Mouse (Mus musculus): ENCODE measurements around the gene Mocs3. TPM values are rescaled to one million over a fixed set of nuclear protein-coding genes. Genes with fewer than 3 reads are reported as not detected.

The Mocs3 gene
- polyA plus RNA-seq, 1 experiment from 2014 or later: 7.0 TPM

DNA sequence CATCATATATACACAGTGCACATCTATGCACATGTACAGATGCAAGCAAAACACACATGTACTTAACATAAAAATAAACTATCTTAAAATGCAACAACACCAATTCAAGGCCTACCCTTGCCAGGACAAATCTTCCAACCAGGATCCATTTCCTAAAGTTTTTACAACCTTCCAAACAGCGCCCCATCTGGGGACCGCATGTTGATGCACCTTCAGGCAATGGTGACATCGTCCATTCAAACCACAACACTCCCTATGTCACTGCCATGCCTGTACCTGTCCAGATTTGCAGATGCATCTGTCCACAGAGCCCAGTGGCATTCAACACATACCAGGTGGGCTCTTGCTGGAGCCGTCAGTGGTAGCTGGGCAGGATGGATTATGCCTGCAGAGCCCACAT is 12.9 kb downstream of the Mocs3 start:
- Histone ChIP-seq H3K4me1 (replicated peaks) (peaks cover 6% of the 10 kb centered on the region; the same call in 1 of the 2 replicates), H3K9me3 (replicated peaks) (peaks cover 16% of the 10 kb centered on the region), H3K4me3 (no peak overlapping the region), H3K27me3 (replicated peaks) (peaks cover 52% of the 10 kb centered on the region), H3K36me3 (no peaks in the 10 kb centered on the region), H3K27ac (ENCODE audit: poor library complexity, severe bottlenecking) (no peak overlapping the region), H3K4me2 (no peak overlapping the region), H3K9ac (no peak overlapping the region)
- ATAC-seq (ENCODE audit: insufficient number of reproducible peaks, low FRiP score): peak; percentile 11; the same call in 1 of the 2 replicates
- WGBS: 69% methylated on average over 4 of the region's 4 CpGs

DNA sequence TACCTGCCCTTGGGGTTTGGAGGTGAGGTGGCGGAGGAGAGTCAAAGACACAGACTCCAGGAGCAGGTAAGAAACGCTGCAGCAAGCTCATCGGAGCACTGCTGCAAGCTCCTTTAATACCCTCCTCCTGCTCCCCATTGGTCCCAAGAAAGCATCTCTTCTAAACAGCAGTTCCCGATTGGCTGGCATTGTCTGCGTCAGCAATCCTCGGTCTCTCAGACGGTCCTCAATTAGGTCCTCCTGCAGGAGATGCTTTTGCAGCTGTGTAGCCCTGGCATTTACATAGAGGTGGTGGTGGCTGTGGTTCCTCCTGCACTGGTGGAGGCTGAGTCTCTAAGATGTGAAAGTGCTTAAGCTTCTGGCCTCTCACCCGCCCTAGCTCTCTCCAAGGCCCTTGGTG is 15.1 kb downstream of the Mocs3 start:
- peaks cover 6% of the 10 kb centered on the region; the same call in 1 of the 2 replicates for H3K4me1 ChIP-seq (replicated peaks)
- no peak overlapping the region for H3K27ac ChIP-seq (ENCODE audit: poor library complexity, severe bottlenecking)
- WGBS: 27% methylated on average over 8 of the region's 8 CpGs
- no peaks in the 10 kb centered on the region for H3K36me3 ChIP-seq
- no peaks in the 10 kb centered on the region for H3K9me3 ChIP-seq (replicated peaks)
- no peak overlapping the region for H3K4me3 ChIP-seq
- ATAC-seq (ENCODE audit: insufficient number of reproducible peaks, low FRiP score): no peak
- no peak overlapping the region for H3K9ac ChIP-seq
- H3K4me2 ChIP-seq: no peak overlapping the region
- peaks cover 54% of the 10 kb centered on the region for H3K27me3 ChIP-seq (replicated peaks)

GRCm38 (mm10) chr2:168248167-168248855 is 17.9 kb downstream of the Mocs3 start:
- Histone ChIP-seq H3K27me3 (replicated peaks) (peaks cover 75% of the 10 kb centered on the region), H3K4me3 (no peak overlapping the region), H3K27ac (ENCODE audit: poor library complexity, severe bottlenecking) (no peak overlapping the region), H3K4me1 (replicated peaks) (no peaks in the 10 kb centered on the region), H3K9me3 (replicated peaks) (no peaks in the 10 kb centered on the region), H3K4me2 (no peak overlapping the region), H3K36me3 (no peaks in the 10 kb centered on the region), H3K9ac (no peak overlapping the region)
- no peak for ATAC-seq (ENCODE audit: insufficient number of reproducible peaks, low FRiP score)
- 65% methylated on average over 8 of the region's 8 CpGs for WGBS

GRCm38 (mm10) chr2:168248856-168249245 is 18.4 kb downstream of the Mocs3 start:
- Histone ChIP-seq H3K4me2 (no peak overlapping the region), H3K9me3 (replicated peaks) (no peaks in the 10 kb centered on the region), H3K36me3 (no peaks in the 10 kb centered on the region), H3K9ac (no peak overlapping the region), H3K4me3 (no peak overlapping the region), H3K4me1 (replicated peaks) (no peaks in the 10 kb centered on the region; the same call in 1 of the 2 replicates), H3K27ac (ENCODE audit: poor library complexity, severe bottlenecking) (no peak overlapping the region), H3K27me3 (replicated peaks) (peaks cover 78% of the 10 kb centered on the region)
- WGBS: 21% methylated on average over 2 of the region's 2 CpGs
- ATAC-seq (ENCODE audit: insufficient number of reproducible peaks, low FRiP score): no peak

GRCm38 (mm10) chr2:168250270-168250669 is 19.8 kb downstream of the Mocs3 start:
- WGBS: 16% methylated on average over 8 of the region's 8 CpGs
- Histone ChIP-seq H3K36me3 (no peaks in the 10 kb centered on the region), H3K27ac (ENCODE audit: poor library complexity, severe bottlenecking) (no peak overlapping the region), H3K4me2 (no peak overlapping the region), H3K9me3 (replicated peaks) (no peaks in the 10 kb centered on the region), H3K27me3 (replicated peaks) (peaks cover 79% of the 10 kb centered on the region), H3K9ac (no peak overlapping the region), H3K4me3 (no peak overlapping the region), H3K4me1 (replicated peaks) (no peaks in the 10 kb centered on the region; the same call in 1 of the 2 replicates)
- ATAC-seq (ENCODE audit: insufficient number of reproducible peaks, low FRiP score): no peak

DNA sequence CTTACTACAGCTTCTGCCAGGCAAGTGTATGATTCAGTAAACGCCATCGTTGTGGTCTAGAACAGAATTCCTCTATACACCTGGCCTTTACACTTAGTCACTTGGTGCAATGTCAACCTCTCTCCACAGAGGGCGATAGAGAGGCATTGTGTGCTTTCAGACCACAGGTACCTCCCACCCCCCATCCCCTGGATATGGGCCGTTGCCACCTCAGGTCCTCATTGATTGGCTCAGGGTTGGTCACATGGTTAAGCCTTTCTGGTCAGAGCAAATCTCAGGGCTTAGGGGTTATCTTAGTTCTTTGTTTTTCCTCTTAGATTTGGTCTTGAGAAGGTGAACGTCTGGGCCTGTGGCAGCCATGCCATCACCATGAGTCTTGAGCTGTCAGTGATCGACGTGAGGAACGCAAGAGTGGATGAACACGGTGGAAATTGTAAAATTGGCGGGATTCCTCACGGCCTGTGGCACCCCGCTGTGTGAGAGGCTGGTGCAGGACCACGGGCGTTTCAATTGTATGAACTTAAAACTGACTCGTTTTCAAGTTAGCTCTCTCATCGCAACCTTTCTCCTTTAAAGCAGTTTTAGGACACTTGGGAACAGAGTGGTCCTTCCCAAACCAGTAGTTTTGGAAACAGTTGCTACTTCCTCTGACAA is 22.3 kb downstream of the Mocs3 start:
- 8% methylated on average over 16 of the region's 16 CpGs for WGBS
- ATAC-seq (ENCODE audit: insufficient number of reproducible peaks, low FRiP score): no peak
- Histone ChIP-seq H3K9me3 (replicated peaks) (no peaks in the 10 kb centered on the region), H3K36me3 (no peaks in the 10 kb centered on the region), H3K27ac (ENCODE audit: poor library complexity, severe bottlenecking) (no peak overlapping the region), H3K4me1 (replicated peaks) (no peaks in the 10 kb centered on the region; the same call in 1 of the 2 replicates), H3K9ac (no peak overlapping the region), H3K4me3 (no peak overlapping the region), H3K4me2 (no peak overlapping the region), H3K27me3 (replicated peaks) (peaks cover 75% of the 10 kb centered on the region)

GRCm38 (mm10) chr2:168253822-168254221 is 23.4 kb downstream of the Mocs3 start:
- no peak for ATAC-seq (ENCODE audit: insufficient number of reproducible peaks, low FRiP score)
- whole genome bisulfite sequencing: 16% methylated on average over 7 of the region's 7 CpGs
- H3K4me3 ChIP-seq: no peak overlapping the region
- H3K9ac ChIP-seq: no peak overlapping the region
- no peaks in the 10 kb centered on the region for H3K9me3 ChIP-seq (replicated peaks)
- H3K27me3 ChIP-seq (replicated peaks): peaks cover 78% of the 10 kb centered on the region
- H3K4me1 ChIP-seq (replicated peaks): no peaks in the 10 kb centered on the region; the same call in 1 of the 2 replicates
- H3K4me2 ChIP-seq: no peak overlapping the region
- H3K36me3 ChIP-seq: no peaks in the 10 kb centered on the region
- no peak overlapping the region for H3K27ac ChIP-seq (ENCODE audit: poor library complexity, severe bottlenecking)

GRCm38 (mm10) chr2:168256506-168256905 is 26.1 kb downstream of the Mocs3 start:
- Histone ChIP-seq H3K9ac (no peak overlapping the region), H3K27me3 (replicated peaks) (peaks cover 93% of the 10 kb centered on the region)
- no peak for ATAC-seq (ENCODE audit: insufficient number of reproducible peaks, low FRiP score)

GRCm38 (mm10) chr2:168257188-168257587 is 26.8 kb downstream of the Mocs3 start:
- no peaks in the 10 kb centered on the region for H3K36me3 ChIP-seq

More at GRCm38 (mm10) chr2:168256506-168256905, 26.1 kb downstream of the Mocs3 start:
- H3K4me1 ChIP-seq (replicated peaks): no peaks in the 10 kb centered on the region; the same call in 1 of the 2 replicates
- no peak overlapping the region for H3K4me2 ChIP-seq
- no peak overlapping the region for H3K4me3 ChIP-seq
- 74% methylated on average over 3 of the region's 3 CpGs for WGBS
- H3K9me3 ChIP-seq (replicated peaks): no peaks in the 10 kb centered on the region
- no peak overlapping the region for H3K27ac ChIP-seq (ENCODE audit: poor library complexity, severe bottlenecking)
- H3K36me3 ChIP-seq: no peaks in the 10 kb centered on the region

GRCm38 (mm10) chr2:168259046-168259445 is 28.6 kb downstream of the Mocs3 start:
- Histone ChIP-seq H3K4me3 (no peak overlapping the region), H3K9ac (no peak overlapping the region), H3K4me1 (replicated peaks) (no peaks in the 10 kb centered on the region), H3K27me3 (replicated peaks) (peaks cover 93% of the 10 kb centered on the region), H3K36me3 (no peaks in the 10 kb centered on the region), H3K4me2 (no peak overlapping the region), H3K27ac (ENCODE audit: poor library complexity, severe bottlenecking) (no peak overlapping the region), H3K9me3 (replicated peaks) (no peaks in the 10 kb centered on the region)
- 73% methylated on average over 8 of the region's 8 CpGs for WGBS
- ATAC-seq (ENCODE audit: insufficient number of reproducible peaks, low FRiP score): no peak

More at GRCm38 (mm10) chr2:168257188-168257587, 26.8 kb downstream of the Mocs3 start:
- Histone ChIP-seq H3K9me3 (replicated peaks) (no peaks in the 10 kb centered on the region), H3K9ac (no peak overlapping the region), H3K4me1 (replicated peaks) (no peaks in the 10 kb centered on the region; the same call in 1 of the 2 replicates), H3K27ac (ENCODE audit: poor library complexity, severe bottlenecking) (no peak overlapping the region), H3K4me3 (no peak overlapping the region), H3K4me2 (no peak overlapping the region), H3K27me3 (replicated peaks) (peaks cover 93% of the 10 kb centered on the region)
- no peak for ATAC-seq (ENCODE audit: insufficient number of reproducible peaks, low FRiP score)
- 77% methylated on average over 4 of the region's 4 CpGs for WGBS

GRCm38 (mm10) chr2:168260124-168260523 is 29.7 kb downstream of the Mocs3 start:
- no peak for ATAC-seq (ENCODE audit: insufficient number of reproducible peaks, low FRiP score)
- H3K4me1 ChIP-seq (replicated peaks): no peaks in the 10 kb centered on the region
- H3K4me2 ChIP-seq: no peak overlapping the region
- H3K4me3 ChIP-seq: no peak overlapping the region
- 75% methylated on average over 3 of the region's 3 CpGs for WGBS
- no peaks in the 10 kb centered on the region for H3K36me3 ChIP-seq
- peaks cover 90% of the 10 kb centered on the region for H3K27me3 ChIP-seq (replicated peaks)
- H3K9ac ChIP-seq: no peak overlapping the region
- no peaks in the 10 kb centered on the region for H3K9me3 ChIP-seq (replicated peaks)
- H3K27ac ChIP-seq (ENCODE audit: poor library complexity, severe bottlenecking): no peak overlapping the region

Data from heart, embryonic 12.5 days (tissue).